Mouse (Mus musculus) large intestine, adult 2 months (tissue): ENCODE data around the gene Neurl4. TPM values are rescaled to one million over a fixed set of nuclear protein-coding genes. Genes with fewer than 3 reads are reported as not detected.
"Not testable (repeated sequence)": the region's sequence is repeated elsewhere in the genome, so short reads cannot be mapped to it uniquely, and the experiment has no call there.

Experiments used
- DNase-seq: peaks from one replicate; pipeline ENCODE4 v3.0.0-alpha.2; 2012; ENCODE audit warnings: low read depth, low spot score
- WGBS: fragments of 180-500 bp; shearing (Covaris S2); methylation state at CpG from one replicate; pipeline ENCODE4 v1.1.7; 2018; 5-methylcytosine and 5-hydroxymethylcytosine counted together
- polyA plus RNA-seq: library from polyadenylated mRNA; depleted of rRNA; stranded (reverse); fragments of >200 nt; gene quantifications from 2 replicates; pipeline ENCODE4 v1.2.3, GENCODE M21; 2012

Gene Neurl4
- polyA plus RNA-seq, 1 experiment, result 24.4 TPM

GRCm38 (mm10) chr11:69911701-69912100 is 10.8 kb downstream of the Neurl4 start:
- WGBS, result 87% methylated on average over 6 of the region's 6 CpGs
- no peak for DNase-seq

GRCm38 (mm10) chr11:69912716-69913530 is 12.1 kb downstream of the Neurl4 start:
- WGBS, result 70% methylated on average over 15 of the region's 15 CpGs
- no peak for DNase-seq

GRCm38 (mm10) chr11:69913554-69914371 is 12.9 kb downstream of the Neurl4 start, which contains the start of gene Gps2:
Gps2 (plus strand) TSS chr11:69913888.
- peak; percentile 80 for DNase-seq
- WGBS, result under 1% methylated on average over 61 of the region's 61 CpGs

- no peak for DNase-seq
- WGBS, result 1% methylated on average over 17 of the region's 17 CpGs
These were observed 13.5 kb downstream of the Neurl4 start for GRCm38 (mm10) chr11:69914372-69914764.

GRCm38 (mm10) chr11:69914917-69915430 is 14.1 kb downstream of the Neurl4 start:
- WGBS, result 29% methylated on average over 9 of the region's 9 CpGs
- no peak for DNase-seq

- 60% methylated on average over 5 of the region's 5 CpGs for WGBS
- DNase-seq, result no peak
These were observed 15.1 kb downstream of the Neurl4 start for GRCm38 (mm10) chr11:69915667-69916627.

GRCm38 (mm10) chr11:69916652-69917378 is 15.9 kb downstream of the Neurl4 start:
- not testable (repeated sequence) for DNase-seq
- 51% methylated on average over 7 of the region's 7 CpGs for WGBS

GRCm38 (mm10) chr11:69917379-69917948 is 16.6 kb downstream of the Neurl4 start:
- no peak for DNase-seq
- 79% methylated on average over 8 of the region's 8 CpGs for WGBS

GRCm38 (mm10) chr11:69918118-69918517 is 17.2 kb downstream of the Neurl4 start:
- 61% methylated on average over 5 of the region's 5 CpGs for WGBS
- DNase-seq, result no peak

GRCm38 (mm10) chr11:69919053-69919452 is 18.2 kb downstream of the Neurl4 start:
- no peak for DNase-seq
- 49% methylated on average over 9 of the region's 9 CpGs for WGBS

GRCm38 (mm10) chr11:69919661-69920265 is 18.9 kb downstream of the Neurl4 start:
- under 1% methylated on average over 17 of the region's 17 CpGs for WGBS
- DNase-seq, result no peak

GRCm38 (mm10) chr11:69920266-69921031 is 19.6 kb downstream of the Neurl4 start:
- under 1% methylated on average over 65 of the region's 65 CpGs for WGBS
- DNase-seq, result no peak

- DNase-seq, result peak; percentile 98
- WGBS, result under 1% methylated on average over 78 of the region's 78 CpGs
These were observed 20.5 kb downstream of the Neurl4 start, which contains the start of gene Eif5a for GRCm38 (mm10) chr11:69921114-69922011. Eif5a (minus strand) TSS chr11:69921958.

GRCm38 (mm10) chr11:69922012-69922756 is 21.3 kb downstream of the Neurl4 start:
- DNase-seq, result no peak
- 2% methylated on average over 12 of the region's 12 CpGs for WGBS

- no peak for DNase-seq
- WGBS, result 51% methylated on average over 3 of the region's 3 CpGs
These were observed 21.9 kb downstream of the Neurl4 start for GRCm38 (mm10) chr11:69922796-69923195.
